Mouse (Mus musculus): Measurements from ENCODE around the gene Chchd10. TPM values are rescaled to one million over a fixed set of nuclear protein-coding genes. Genes with fewer than 3 reads are reported as not detected.
A peak's percentile ranks its signal among the peaks of the same experiment; 100 is the strongest.
"Not testable (repeated sequence)": the region's sequence is repeated elsewhere in the genome, so short reads cannot be mapped to it uniquely, and the experiment has no call there.

Chchd10 gene
- 6.9 and 7.5 TPM in 2 replicates for polyA plus RNA-seq (2016; fragmentation: Nextera tagmentation; extraction: Ambion mirVana)

DNA sequence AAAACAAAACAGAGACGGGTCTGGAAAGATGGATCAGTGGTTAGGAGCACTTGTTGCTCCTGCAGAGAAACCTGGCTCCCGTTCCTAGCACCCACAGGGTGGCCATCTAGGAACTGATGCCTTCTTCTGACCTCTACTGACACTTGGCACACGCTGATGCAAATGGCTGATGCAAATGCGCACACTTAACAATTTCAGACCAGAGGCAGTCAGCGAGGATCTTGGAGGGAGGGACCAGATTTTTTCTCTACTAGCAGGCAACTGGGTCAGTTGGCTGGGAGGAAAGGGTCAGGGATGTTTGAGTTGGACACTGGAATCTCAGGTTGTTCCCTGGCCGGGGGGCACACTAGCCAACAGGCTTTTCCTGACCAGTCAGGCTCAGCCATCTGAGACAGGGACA, at the start of gene Chchd10:
Chchd10 (plus strand) TSS at position 240 of the 400 bp plus-strand sequence.
- no peaks in the 10 kb centered on the region; the same call in 1 of the 2 replicates for H3K36me3 ChIP-seq
- no peaks in the 10 kb centered on the region for H3K9me3 ChIP-seq (replicated peaks)
- DNase-seq (ENCODE audit: low spot score), result no peak
- peak within 1 kb of the TSS; percentile 88 for H3K27ac ChIP-seq (replicated peaks)
- H3K4me1 ChIP-seq, result peaks cover 60% of the 10 kb centered on the region
- H3K4me3 ChIP-seq, result peak within 1 kb of the TSS; percentile 72
- H3K27me3 ChIP-seq (ENCODE audit: low read depth, poor library complexity, severe bottlenecking), result peaks cover 93% of the 10 kb centered on the region
- WGBS, result 26% methylated on average over 6 of the region's 6 CpGs

GRCm38 (mm10) chr10:75883232-75883552, 49.7 kb upstream of the Chchd10 start:
- peak; percentile 73 for DNase-seq (ENCODE audit: low spot score)
- WGBS, result 1% methylated on average over 10 of the region's 10 CpGs
- peaks cover 21% of the 10 kb centered on the region for H3K4me1 ChIP-seq
- no peaks in the 10 kb centered on the region for H3K9me3 ChIP-seq (replicated peaks)
- peaks cover 7% of the 10 kb centered on the region; the same call in 1 of the 2 replicates for H3K27me3 ChIP-seq (ENCODE audit: low read depth, poor library complexity, severe bottlenecking)
- no peak overlapping the region for H3K27ac ChIP-seq (replicated peaks)
- no peaks in the 10 kb centered on the region for H3K36me3 ChIP-seq
- H3K4me3 ChIP-seq, result peak overlapping the region; percentile 35

- WGBS, result 95% methylated on average over 8 of the region's 8 CpGs
- Histone ChIP-seq H3K36me3 (no peaks in the 10 kb centered on the region), H3K4me3 (no peak overlapping the region), H3K27me3 (ENCODE audit: low read depth, poor library complexity, severe bottlenecking) (peaks cover 7% of the 10 kb centered on the region; the same call in 1 of the 2 replicates), H3K27ac (replicated peaks) (no peak overlapping the region), H3K9me3 (replicated peaks) (no peaks in the 10 kb centered on the region), H3K4me1 (peaks cover 31% of the 10 kb centered on the region)
- DNase-seq (ENCODE audit: low spot score), result no peak
Observed at GRCm38 (mm10) chr10:75884742-75885141, 48.2 kb upstream of the Chchd10 start.

DNA sequence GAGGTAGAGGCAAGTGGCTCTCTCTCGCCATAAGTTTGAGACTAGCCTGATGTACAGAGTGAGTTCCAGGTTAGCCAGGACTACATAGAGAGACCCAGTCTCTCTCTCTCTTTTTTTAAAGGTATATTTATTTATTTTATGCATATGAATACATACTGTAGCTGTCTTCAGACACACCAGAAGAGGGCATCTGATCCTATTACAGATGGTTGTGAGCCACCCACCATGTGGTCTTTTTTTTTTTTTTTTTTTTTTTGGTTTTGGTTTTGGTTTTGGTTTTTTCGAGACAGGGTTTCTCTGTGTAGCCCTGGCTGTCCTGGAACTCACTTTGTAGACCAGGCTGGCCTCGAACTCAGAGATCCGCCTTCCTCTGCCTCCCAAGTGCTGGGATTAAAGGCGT, 45.4 kb upstream of the Chchd10 start:
- H3K27me3 ChIP-seq (ENCODE audit: low read depth, poor library complexity, severe bottlenecking); H3K4me3 ChIP-seq; H3K9me3 ChIP-seq (replicated peaks); H3K27ac ChIP-seq (replicated peaks); DNase-seq (ENCODE audit: low spot score); H3K36me3 ChIP-seq: not testable (repeated sequence)
- WGBS, result 91% methylated on average over 5 of the region's 5 CpGs
- H3K4me1 ChIP-seq, result peaks cover 23% of the 10 kb centered on the region

DNA sequence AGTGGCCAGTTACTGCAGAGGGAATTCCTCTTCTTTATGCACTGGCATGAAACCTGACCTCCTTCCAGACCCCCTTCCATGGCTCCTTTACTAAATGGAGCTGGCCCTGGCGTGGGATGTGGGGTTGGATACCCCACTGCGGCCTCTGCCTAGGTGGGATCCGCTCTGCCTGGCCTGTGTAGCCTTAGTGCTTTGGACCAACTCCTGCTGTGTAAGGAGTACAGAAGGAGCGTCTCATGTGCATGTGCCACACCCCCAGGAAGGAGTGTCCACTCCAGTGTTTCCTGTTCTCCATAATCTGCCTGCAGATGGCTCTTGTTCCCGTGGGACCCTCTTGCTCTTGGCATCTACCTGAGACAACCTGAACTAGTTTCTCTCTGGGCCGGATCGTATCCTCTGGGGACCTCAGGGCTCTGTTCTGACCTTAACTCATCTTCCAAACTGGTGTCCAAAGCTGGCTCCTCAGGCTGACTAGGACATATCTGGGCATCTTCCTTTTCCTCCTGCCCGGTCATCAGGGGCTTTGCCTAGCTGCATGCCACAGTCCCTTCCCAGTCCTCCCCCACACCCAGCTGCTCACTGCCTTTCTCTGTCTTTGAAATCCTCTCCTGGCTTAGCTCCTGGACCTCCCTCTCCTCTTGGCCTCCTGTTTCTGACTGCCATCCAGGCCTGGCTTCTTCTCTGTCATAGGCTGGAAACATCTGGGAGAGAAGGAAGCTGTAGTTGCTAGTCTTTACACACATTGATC, 43.4 kb upstream of the Chchd10 start:
- Histone ChIP-seq H3K4me1 (peaks cover 29% of the 10 kb centered on the region), H3K27ac (replicated peaks) (peak overlapping the region; percentile 43; the same call in 1 of the 2 replicates), H3K9me3 (replicated peaks) (no peaks in the 10 kb centered on the region), H3K36me3 (peaks cover 8% of the 10 kb centered on the region), H3K27me3 (ENCODE audit: low read depth, poor library complexity, severe bottlenecking) (no peaks in the 10 kb centered on the region), H3K4me3 (no peak overlapping the region)
- WGBS, result 58% methylated on average over 8 of the region's 8 CpGs
- no peak for DNase-seq (ENCODE audit: low spot score)

DNA sequence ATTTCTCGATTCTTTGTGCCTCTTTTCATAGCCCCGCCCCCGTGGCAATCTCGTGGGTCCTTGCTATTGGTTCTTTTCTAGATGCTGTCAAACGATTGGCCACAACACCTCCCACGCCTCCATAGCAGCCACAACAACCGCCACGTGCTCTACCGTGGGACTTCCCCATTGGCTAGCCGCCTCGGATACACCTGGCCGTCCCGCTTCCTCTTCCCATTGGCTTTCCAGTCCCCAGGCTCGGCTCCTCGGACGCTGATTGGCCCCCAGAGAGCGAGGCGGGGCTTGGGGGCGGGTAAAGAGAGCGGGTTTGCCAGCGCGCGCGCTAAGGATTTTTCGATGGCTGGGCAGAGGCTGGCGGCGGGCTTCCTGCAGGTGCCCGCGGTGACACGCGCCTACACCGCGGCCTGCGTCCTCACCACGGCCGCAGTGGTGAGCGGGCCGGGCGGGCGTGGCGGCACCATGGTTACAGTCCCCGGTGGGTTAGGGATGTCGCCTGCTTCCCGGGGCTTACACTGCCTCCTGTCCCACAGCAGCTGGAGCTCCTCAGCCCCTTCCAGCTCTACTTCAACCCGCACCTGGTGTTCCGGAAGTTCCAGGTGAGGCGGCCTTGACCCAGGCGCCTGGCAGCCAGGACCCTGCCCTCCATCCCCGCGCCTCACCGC, 39.7 kb upstream of the Chchd10 start, which contains the start of gene Derl3:
Derl3 (plus strand) TSS at position 325 of the 662 bp plus-strand sequence.
- Histone ChIP-seq H3K36me3 (peaks cover 45% of the 10 kb centered on the region), H3K9me3 (replicated peaks) (no peaks in the 10 kb centered on the region), H3K4me3 (peak within 1 kb of the TSS; percentile 57), H3K27ac (replicated peaks) (peak within 1 kb of the TSS; percentile 72; the same call in 1 of the 2 replicates), H3K27me3 (ENCODE audit: low read depth, poor library complexity, severe bottlenecking) (no peaks in the 10 kb centered on the region), H3K4me1 (peaks cover 29% of the 10 kb centered on the region)
- under 1% methylated on average over 51 of the region's 51 CpGs for WGBS
- DNase-seq (ENCODE audit: low spot score), result peak; percentile 96

DNA sequence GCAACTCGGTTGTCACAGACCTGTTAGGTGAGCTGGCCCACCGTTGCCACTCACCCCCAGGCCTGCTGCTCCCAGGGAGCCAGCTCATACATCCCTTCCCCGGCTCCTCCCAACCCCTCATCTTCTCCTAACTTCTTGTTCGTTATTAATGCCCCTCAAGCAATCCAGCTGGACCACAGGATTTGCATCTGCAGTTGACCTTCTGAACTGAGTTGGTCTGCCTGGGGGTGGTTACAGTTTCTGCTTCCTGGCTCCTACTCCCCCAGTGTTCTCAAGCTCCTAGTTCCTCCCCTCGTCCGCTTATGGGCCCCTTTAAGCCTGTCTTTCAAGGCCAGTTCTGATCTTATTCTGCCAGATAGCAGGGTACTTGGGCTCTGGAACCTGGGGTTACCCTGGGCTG, 38.3 kb upstream of the Chchd10 start:
- H3K27me3 ChIP-seq (ENCODE audit: low read depth, poor library complexity, severe bottlenecking), result no peaks in the 10 kb centered on the region
- no peak overlapping the region for H3K4me3 ChIP-seq
- DNase-seq (ENCODE audit: low spot score), result no peak
- no peak overlapping the region for H3K27ac ChIP-seq (replicated peaks)
- peaks cover 59% of the 10 kb centered on the region for H3K36me3 ChIP-seq
- H3K4me1 ChIP-seq, result peaks cover 20% of the 10 kb centered on the region
- H3K9me3 ChIP-seq (replicated peaks), result no peaks in the 10 kb centered on the region
- 86% methylated on average over 6 of the region's 6 CpGs for WGBS

- Histone ChIP-seq H3K4me1 (peaks cover 14% of the 10 kb centered on the region), H3K27me3 (ENCODE audit: low read depth, poor library complexity, severe bottlenecking) (no peaks in the 10 kb centered on the region), H3K36me3 (peaks cover 70% of the 10 kb centered on the region), H3K27ac (replicated peaks) (no peak overlapping the region), H3K9me3 (replicated peaks) (no peaks in the 10 kb centered on the region), H3K4me3 (no peak overlapping the region)
- no peak for DNase-seq (ENCODE audit: low spot score)
- WGBS, result 92% methylated on average over 5 of the region's 5 CpGs
Observed at GRCm38 (mm10) chr10:75895730-75896129, 37.2 kb upstream of the Chchd10 start.

DNA sequence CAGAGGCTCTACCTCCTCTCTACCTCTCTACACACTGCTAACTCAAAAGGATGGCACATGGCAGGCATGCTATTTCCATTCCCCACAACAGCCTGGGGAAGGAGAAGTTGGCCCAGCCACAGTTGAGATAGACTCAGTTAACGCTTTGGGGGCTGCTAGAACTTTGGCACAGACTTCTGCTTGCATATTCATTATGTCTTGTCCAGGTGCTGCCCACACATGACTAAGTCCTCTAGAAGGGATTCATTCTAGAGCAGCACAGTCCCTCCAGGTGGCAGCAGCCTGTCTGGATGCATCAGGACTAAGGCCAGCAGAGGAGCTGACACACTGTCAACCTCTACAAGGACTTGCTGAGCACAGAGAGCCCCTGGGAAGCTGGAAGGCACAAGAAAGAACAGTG, 36.7 kb upstream of the Chchd10 start:
- WGBS, result 100% methylated on average over 1 of the region's 1 CpGs
- no peak for DNase-seq (ENCODE audit: low spot score)
- Histone ChIP-seq H3K9me3 (replicated peaks) (no peaks in the 10 kb centered on the region), H3K4me1 (peaks cover 14% of the 10 kb centered on the region), H3K36me3 (peaks cover 75% of the 10 kb centered on the region), H3K27me3 (ENCODE audit: low read depth, poor library complexity, severe bottlenecking) (no peaks in the 10 kb centered on the region), H3K4me3 (no peak overlapping the region), H3K27ac (replicated peaks) (no peak overlapping the region)

DNA sequence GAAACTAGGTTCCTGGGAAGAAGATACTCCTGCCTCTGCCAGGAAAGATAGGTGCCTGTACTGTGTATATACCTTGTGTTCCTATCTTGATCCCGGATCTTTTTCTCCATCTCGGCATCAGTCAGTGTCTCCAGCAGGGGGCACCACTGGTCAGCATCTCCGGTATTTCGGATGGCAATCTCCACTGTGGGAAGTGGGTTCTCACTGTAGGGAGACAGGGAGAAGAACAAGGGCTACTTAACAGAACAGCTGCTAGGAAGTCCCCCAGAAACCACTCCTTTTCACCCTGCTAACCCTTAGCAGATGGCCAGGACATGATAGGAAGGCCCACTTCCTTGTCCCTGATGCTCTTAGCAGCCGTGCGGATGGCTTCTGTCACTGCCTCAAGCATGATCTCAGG, 35.6 kb upstream of the Chchd10 start:
- 48% methylated on average over 6 of the region's 6 CpGs for WGBS
- H3K27me3 ChIP-seq (ENCODE audit: low read depth, poor library complexity, severe bottlenecking), result no peaks in the 10 kb centered on the region
- H3K9me3 ChIP-seq (replicated peaks), result no peaks in the 10 kb centered on the region
- no peak overlapping the region for H3K27ac ChIP-seq (replicated peaks)
- H3K4me1 ChIP-seq, result peaks cover 14% of the 10 kb centered on the region
- peaks cover 86% of the 10 kb centered on the region for H3K36me3 ChIP-seq
- no peak overlapping the region for H3K4me3 ChIP-seq
- DNase-seq (ENCODE audit: low spot score), result peak; percentile 73

GRCm38 (mm10) chr10:75898039-75898564, 34.8 kb upstream of the Chchd10 start:
- no peak for DNase-seq (ENCODE audit: low spot score)
- H3K4me3 ChIP-seq, result no peak overlapping the region
- WGBS, result 80% methylated on average over 6 of the region's 6 CpGs
- H3K4me1 ChIP-seq, result peaks cover 10% of the 10 kb centered on the region
- no peak overlapping the region for H3K27ac ChIP-seq (replicated peaks)
- no peaks in the 10 kb centered on the region for H3K9me3 ChIP-seq (replicated peaks)
- H3K36me3 ChIP-seq, result peaks cover 94% of the 10 kb centered on the region
- H3K27me3 ChIP-seq (ENCODE audit: low read depth, poor library complexity, severe bottlenecking), result no peaks in the 10 kb centered on the region

DNA sequence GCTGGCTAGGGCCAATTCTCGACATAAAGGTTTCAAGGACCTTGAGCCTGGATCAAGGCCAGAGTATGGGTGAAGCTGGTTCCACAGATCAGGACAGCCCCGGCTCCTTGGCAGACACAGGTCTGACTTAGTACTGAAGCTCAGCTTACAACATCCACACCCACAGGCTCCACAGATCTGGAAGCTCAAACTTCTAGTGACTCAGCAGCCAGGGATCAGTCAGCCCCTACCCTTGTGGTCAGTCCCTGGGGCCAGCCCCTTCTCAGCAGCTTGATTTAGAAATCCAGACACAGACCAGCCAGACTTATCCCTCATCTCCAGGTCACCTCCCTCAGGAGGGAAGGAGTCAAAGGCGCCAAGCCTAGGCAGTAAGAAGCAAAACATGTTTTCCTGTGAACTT, 34.1 kb upstream of the Chchd10 start:
- Histone ChIP-seq H3K27ac (replicated peaks) (no peak overlapping the region), H3K4me3 (no peak overlapping the region), H3K36me3 (peaks cover 100% of the 10 kb centered on the region), H3K4me1 (peaks cover 3% of the 10 kb centered on the region), H3K9me3 (replicated peaks) (no peaks in the 10 kb centered on the region), H3K27me3 (ENCODE audit: low read depth, poor library complexity, severe bottlenecking) (no peaks in the 10 kb centered on the region)
- 82% methylated on average over 3 of the region's 3 CpGs for WGBS
- no peak for DNase-seq (ENCODE audit: low spot score)

DNA sequence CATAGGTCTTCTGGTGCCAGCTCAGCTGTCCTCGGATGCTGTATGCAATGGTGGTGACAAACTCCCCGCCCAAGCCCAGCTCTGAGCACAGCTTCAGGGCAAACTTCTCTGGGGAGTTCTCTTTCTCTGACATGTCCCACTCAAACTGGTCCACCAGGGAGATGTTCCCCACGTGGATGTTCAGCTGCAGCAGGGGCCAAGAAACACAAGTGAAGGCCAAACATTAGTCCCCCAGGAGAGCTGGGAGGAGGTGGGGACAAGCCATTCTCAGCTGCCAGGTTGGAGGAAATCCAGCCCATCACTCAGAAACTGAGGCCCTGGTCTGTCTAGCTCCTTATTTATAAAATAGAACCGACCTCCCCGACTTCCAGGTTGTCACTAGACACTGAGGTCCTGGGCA, 28.5 kb upstream of the Chchd10 start:
- Histone ChIP-seq H3K36me3 (peaks cover 99% of the 10 kb centered on the region), H3K4me3 (no peak overlapping the region), H3K4me1 (no peaks in the 10 kb centered on the region)

More for the DNA sequence above, 28.5 kb upstream of the Chchd10 start:
- 90% methylated on average over 5 of the region's 5 CpGs for WGBS
- H3K9me3 ChIP-seq (replicated peaks), result no peaks in the 10 kb centered on the region
- no peaks in the 10 kb centered on the region for H3K27me3 ChIP-seq (ENCODE audit: low read depth, poor library complexity, severe bottlenecking)
- no peak for DNase-seq (ENCODE audit: low spot score)
- H3K27ac ChIP-seq (replicated peaks), result no peak overlapping the region
